Mouse (Mus musculus) mature B cell (primary cell): ENCODE results near the gene Adgrl2.

ENCODE experiments used
- in situ Hi-C: fragments of 300-500 bp; cut with MboI; formaldehyde crosslinking; loops from 2 replicates; pipeline ENCODE4 v1.14.3; 2019

The Adgrl2 gene

DNA sequence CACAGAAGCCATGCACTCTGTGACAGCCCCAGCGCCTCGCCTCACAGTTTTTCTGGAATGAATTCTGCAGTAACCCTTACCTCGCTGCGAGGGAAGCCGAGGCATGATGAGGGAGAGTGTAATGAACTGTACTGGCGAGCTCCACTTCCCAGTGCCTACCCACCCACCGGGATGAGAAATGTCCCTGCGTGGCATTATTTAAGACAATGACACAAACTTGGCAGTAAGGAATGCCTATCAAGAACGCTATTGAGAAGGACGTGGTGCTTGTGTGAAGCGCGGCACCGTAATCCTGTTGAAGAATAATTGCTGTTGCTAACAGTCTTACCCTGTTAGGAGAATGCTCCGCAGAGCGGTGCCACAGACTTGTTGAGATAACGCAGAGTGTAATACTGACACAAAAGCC is 13.2 kb downstream of the Adgrl2 start:
- in situ Hi-C loops, result no loop called here

DNA sequence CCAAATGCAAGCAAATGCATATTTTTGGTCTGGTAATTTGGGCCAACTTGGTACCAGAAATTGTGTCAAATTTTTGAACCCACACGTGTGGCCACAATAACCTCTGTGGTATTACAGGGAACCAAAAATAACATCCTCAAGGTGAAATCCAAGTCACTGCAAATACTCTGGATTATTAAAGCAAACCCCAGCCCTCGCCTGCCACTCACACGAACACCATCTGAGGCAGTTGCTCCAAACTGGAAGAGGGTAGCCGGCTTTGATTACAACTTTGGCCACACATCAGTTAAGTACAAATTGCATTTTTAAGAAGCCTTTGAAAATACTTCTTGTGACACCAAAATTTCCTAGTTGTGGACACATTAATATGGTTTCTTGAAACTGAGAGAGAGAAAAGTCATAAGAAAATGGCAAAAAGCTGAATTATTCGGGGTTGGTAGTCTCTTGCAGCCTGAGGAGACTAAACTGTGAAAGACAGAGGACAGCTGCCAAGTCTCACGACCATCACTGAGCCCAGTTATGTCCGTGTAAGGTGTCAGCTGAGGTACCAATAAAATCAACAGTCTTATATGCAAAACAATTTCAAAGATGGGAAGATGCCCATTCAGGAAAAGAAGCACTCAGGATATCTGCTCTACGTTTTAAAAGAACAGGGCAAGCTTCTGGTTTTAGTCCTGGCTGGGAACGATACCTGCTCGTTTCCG is 18.3 kb downstream of the Adgrl2 start:
- in situ Hi-C loops, result no loop called here

DNA sequence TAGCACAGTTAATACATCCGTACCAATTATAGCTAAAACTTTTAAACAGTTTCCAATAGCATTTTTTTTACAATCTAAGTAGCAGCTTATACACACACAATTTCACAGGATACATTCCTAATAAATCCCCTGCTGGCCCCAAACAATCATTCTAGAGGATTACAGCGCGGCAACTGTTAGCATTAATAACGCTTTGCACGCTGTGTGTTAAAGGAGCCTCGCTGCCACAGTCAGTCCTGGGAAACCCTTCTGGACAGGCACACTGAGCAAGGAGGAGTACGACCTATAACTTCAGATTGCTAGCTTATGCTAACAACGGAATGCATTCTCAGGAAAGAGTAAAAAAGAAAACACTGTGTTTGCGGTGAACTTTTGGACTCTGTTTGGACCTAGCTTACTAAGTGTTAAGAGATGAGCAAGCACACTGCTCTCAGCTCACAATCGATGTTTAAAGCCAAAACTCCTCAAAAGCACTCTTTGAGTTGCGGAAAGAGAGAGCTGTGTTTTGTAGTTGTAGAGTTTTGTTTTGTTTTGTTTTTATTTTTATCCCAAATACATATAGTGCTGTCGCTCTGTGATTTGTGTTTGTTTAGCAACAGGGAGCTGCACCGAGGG is 25.3 kb downstream of the Adgrl2 start:
- in situ Hi-C loops, result no loop called here

DNA sequence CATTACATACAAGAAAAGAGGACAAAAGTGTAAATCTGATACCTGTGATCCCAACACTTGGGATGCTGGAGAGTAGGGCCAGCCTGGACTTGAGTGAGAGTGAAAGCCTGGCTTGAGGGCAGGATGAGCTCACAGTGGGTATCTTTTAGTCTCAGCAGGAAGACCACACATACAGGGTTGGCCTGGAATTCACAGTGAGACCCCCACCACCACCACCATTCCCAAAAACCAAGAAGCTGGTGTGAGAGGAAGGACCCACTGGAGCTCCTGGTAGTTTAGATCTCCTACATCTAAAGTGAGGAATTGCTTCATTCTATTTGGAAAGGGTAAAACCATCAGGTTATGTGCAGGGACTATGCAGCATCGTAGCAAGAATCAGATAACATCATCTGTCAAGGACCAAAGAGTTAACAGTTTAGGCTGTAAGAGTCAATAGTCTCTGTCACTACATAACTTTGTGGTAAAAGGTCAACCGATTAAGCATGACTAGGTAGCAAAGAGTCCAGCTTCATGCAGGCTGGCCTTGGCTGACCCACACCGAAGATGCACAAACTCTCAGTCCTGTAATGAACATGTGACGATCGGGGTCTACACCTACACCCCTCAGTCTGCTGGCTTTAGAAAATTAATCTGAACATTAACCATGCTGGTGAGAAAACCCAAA is 26.8 kb downstream of the Adgrl2 start:
- in situ Hi-C loops, result no loop called here

DNA sequence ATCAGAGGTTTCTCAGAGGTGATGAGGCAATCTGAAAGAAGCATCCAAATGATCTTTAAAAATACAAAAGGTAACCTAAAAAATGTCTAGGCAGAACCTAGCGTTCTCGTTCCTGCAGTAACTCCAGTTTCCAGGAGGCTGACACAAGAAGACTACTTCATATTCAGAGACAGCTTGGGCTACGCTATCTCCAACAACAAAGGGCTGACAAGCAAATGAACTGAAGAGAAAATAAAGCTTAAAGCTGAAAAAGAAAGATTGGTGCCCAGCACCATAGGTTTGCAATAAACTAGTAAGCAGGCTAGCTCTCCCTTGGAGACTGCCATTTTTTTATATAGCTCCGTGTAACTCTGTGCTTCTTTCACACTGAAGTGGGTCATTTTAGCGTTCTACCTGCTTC is 28.7 kb downstream of the Adgrl2 start:
- in situ Hi-C loops, result no loop called here

DNA sequence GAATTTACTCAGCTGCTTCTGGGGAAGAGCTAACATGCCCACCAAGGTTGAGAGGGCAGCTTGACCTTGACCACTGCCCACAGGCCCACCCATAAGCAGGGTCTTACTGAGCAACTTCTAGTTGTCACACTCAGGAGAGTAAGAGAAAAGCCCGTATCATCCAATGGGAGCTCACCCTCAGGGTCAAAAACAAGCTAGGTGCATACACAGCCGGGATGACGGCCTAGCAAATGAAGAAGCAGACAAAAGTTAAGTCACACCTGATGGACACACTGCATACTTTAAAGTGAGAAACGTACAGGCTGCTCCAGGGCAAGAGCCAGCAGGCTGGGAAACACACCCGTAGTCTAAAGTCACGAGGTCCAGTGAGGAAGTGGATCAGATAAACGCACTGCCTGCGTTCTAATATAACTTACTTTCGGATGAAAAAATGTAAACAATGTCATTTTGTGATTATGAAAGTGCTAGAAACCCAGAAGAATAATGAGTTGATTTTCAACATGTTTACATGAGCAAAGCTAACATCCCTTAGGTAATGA is 29.5 kb downstream of the Adgrl2 start:
- in situ Hi-C loops, result no loop called here

DNA sequence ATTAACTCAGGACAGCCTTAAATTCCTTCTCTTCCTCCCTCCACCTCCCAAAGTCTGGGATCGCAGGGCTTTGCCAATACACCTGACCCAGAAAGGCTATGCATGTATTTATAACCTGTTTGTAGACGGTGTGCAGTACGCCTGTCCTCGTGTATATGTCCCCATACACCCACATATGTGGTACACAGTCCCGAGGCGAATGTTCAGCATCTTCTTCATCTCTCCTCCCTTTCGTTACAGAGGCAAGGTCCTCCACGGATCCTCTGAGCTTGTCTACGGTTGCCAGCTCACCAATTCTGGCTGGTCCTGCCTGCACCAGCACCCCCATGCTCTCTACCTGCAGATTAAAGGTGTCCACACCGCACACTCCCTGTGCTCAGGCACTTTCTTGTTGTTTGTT is 30.1 kb downstream of the Adgrl2 start:
- in situ Hi-C loops, result no loop called here

DNA sequence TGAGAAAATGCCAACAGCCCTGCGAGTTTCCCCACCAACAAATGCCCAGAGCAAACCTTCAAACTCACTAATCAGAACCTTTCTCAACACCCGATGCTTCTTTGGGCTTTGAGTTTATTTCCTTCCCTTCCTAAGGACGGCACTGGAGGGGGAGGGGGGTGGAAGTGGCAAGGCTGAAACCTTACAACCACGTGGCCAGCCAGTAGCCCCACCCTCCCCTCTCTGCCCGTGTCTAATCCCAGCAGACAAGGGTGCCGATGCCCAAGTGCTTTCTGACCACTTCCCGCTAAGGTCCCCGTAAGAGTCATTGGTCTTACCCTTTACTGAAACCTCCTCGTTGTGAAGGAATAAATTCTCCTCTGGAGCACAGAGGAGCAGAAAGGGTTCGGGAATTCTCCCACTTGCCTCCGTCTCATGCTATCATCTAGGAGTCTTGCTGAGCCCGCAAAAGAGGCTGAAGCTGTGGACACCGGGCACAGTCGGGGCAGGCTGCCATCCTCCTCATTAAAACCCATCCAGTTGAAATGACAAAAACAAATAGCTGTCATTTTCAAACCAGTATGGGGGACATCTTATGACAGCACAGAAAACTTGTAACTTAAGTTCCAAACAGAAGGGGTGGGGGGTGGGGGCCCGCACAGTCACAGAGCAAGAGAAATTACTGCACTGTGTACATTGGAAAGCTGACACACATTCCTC is 30.9 kb downstream of the Adgrl2 start:
- in situ Hi-C loops, result no loop called here

DNA sequence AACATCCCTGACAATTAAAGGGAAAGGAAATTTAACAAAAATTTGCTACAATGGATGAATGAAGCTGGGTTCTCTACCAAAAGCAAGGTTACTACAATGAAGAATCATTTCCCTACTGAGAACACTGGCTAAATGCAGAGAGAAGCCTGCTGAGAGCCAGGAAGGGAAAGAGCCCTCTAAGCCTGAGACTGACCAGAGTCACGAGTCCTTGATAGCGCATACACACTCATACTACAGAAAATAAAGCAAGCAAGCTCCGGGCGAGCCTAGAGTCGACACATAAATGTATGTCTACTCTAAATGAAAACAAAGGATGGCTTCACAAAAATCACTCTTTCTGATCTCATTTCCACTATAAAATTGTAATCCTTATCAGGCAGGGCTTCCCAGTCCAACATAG is 31.6 kb downstream of the Adgrl2 start:
- in situ Hi-C loops, result no loop called here

DNA sequence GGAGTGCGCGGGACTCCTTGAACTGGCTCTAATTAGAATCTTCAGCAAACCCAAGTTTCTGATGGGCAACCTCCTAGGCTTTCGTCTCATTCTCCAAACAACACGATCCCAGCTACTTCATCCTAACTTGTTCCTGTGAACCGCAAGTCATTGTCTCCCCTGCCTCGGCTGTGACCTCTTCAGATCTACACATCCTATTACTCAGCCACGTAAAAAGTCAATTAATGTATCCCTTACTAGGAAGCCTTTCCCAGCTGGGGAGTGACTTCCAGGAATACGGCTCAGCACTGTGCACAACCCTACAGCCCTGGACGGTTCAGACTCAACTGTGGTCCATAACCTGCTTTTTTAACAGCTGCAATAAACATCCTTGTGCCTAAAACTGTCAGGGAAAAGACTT is 32.2 kb downstream of the Adgrl2 start:
- in situ Hi-C loops, result no loop called here

DNA sequence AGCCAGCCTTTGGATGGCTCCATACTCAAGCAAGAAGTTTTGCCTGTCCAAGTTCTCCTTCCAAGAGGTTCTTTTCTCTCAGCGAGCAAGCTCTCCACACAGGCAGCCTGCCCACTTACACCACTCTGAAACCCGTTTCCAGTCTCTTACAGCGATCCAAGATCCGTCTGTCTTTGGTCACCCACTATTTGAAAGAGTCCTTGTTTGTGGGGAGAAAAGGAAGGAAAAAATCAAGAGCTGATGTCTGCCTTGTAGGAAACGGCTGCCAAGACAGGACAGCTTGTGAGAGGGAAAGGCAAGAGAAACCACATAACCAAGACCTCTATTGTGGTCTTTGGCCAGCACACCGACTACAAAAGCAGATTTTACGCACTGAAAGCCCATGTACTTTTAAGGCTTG is 33.5 kb downstream of the Adgrl2 start:
- in situ Hi-C loops, result no loop called here

DNA sequence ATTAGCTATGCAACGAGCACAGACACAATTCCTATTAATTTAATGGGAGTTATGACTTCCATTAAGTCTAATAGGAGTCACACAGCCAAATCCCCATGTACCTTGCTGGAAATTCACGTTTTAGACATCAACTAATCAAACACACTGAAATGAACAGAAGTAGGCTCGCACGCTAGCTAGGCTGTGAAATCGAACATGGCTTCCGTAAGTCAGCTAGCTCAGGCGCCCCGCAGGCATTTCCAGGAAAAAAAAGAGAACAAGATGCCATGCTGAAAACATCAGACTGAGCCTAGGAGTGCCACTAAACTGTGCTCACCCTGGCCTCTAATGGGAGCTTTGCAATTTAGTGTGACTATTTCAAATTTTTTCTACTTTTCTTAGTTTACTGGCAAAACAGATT is 40.6 kb downstream of the Adgrl2 start:
- in situ Hi-C loops, result no loop called here

DNA sequence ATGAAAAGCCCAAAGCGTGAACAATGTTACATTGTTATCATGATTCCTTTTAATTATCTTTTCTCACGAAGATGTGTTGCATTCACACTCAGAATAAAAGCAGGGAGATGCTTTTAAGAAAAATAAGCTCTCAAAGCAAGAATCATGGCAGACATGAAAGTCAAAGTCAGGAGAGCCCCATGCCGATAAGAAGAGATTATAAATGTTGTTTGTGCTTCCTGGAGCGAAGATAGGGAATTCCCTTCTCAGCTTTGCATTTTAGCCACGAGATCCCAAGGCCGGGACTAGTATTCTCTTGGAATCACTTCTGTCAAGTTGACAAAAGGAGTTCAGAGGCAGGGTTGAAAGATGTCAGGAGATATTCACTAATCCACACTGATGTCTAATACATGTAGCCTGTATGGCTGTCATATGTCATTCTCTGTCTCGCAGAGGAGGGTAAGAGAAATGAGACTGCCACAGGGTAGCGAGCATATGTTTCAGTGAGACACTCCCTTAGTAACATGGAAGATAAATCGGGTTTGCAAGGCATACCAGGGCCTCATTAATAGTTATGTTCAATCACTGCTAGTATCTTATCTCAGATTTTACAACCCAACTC is 42.5 kb downstream of the Adgrl2 start:
- in situ Hi-C loops, result no loop called here

DNA sequence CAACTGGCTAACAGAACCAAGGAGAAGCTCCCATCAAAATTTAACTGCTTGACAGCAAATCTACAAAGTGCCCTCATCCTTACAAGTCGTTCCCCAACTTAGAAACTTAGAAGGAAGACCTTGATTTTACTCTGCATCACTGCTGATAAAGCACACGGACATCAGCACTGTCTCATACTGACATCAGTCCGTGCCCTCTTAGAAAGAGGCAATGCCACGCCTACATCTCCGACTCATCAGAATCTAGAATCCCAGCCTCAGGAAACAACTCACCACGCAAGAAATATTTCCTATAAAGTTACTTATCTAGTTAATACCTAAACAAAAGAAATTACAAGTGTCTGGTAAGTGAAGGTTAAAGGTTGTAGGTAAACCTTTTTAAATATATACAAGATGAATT is 43.1 kb downstream of the Adgrl2 start:
- in situ Hi-C loops, result no loop called here

DNA sequence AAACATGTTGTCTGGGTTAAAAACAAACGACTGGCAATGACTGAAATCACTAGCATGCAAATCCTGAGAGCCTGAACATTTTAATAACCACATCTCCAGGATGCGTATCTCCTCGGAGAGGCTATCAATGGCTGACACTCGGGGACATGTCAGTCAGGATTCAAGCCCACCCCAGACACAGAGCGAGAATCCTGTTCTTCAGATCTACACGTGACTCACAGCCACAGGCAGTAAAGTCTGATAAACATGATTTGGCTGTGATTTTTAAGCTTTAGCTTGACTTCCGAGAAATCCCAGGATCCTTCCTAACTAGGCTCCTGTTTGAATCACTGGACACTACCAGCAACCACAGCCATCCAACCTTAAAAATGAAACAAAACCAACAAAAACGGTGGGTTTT is 44.8 kb downstream of the Adgrl2 start:
- in situ Hi-C loops, result no loop called here

DNA sequence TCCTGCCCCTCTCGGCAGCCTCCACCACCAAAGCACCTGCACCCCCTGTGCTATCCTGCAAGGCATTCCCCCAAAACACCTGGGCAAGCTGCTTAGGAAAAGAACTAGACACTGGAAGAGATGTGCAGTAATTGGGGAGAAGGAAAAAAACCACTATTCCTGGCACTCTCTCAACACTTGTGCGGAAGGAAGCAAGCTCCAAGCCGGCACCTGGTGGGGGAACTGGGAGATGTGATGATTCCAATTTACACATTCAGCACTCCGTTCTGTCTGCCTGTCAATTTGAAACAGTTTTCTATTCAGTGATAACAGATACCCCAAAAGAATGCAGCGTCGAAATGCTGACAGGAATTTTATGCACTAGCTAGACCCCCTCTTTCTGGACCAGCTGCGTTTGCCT is 50.9 kb downstream of the Adgrl2 start:
- in situ Hi-C loops, result no loop called here

DNA sequence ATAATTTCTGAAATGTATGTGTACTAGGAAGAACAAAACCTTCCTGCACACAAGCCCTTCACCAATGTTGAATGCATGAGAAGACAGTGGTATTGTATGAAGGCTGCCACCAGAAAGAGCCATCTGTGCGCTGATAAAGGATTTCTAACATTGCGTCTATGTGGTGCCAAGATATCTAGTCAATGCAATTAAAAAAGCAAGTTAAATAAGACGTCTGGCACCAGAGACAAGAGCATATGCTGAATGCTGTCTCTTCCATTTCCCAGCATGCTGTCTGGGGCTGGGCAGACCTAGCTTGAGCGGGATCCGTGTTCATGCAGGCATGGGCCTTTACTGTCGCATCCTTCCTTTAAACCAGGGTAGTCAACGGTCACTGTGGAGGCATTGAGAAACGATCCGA is 55.3 kb downstream of the Adgrl2 start:
- in situ Hi-C loops, result no loop called here

DNA sequence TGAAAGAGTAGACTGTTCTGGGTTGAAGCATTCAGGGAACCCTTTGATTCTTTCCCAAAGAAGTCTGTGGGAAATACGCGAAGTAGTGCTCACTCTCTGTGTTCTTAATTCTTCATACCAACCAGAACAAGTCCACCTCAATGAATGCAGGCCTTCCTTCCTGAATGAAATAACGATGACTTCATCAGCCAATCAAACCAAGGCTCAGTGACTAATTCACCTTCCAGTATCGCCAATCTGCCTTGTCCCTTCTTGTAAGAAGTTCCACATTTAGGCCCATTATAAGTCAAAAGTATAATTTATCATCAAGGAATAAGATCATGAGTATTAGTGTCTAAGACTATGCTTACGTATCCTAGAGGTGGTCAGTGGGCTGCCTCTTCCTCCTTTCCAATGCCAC is 56.1 kb downstream of the Adgrl2 start:
- in situ Hi-C loops, result no loop called here

DNA sequence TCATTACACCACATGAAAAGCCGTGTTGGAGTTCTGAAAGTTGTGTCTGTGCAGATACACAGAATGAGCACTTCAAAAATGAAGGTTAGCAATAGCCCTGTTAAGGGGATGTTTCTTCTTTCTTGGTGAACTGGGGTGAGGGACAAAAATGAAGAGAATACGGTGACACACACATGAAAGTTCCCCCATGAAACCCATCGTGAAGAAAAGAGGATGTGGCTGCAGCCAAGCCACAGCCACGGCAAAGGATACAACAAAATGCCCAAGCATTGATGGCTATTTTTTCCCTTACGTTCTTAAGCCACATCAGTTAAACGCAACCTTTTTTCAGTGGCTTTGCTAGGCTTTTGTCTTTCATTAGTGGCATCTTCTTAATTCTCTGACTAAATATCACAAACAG is 57.2 kb downstream of the Adgrl2 start:
- in situ Hi-C loops, result no loop called here

DNA sequence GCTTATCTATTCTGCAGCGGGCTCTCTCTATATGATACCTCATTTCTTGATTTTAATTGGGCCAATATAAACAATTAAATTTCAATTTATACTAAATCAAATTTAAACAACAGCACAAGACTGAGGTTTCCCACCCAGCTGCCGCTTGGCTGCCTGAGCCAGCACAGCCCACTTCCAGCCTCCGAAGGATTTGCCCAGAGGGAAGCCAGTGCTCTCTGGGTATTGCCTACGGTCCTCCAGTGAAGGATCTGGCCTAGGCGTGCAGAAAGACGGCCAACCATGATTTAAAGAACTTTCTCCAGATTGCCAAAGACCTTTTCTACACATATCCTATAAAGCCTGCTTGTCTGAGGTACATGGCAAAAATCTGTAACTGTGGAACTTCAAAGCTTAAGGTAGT is 59.4 kb downstream of the Adgrl2 start:
- in situ Hi-C loops, result no loop called here

DNA sequence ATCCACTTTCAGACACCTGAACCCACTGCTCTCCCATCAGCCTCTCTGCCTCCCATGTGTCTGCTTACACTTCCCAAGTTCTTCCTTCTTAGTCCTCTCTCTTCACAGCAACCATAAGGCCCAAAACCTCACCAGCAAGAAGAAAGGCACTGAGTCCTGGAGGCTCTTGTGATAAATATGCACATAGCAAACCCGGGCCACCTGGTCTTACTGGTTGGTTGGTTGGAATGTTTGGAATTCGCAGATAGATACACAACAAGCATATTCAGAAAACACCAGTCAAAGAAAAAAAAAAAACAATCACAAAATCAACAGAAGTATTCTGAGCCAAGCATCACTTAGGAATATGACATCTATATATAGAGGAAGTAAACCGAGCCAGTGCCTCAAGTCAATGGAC is 64.0 kb downstream of the Adgrl2 start:
- in situ Hi-C loops, result no loop called here

DNA sequence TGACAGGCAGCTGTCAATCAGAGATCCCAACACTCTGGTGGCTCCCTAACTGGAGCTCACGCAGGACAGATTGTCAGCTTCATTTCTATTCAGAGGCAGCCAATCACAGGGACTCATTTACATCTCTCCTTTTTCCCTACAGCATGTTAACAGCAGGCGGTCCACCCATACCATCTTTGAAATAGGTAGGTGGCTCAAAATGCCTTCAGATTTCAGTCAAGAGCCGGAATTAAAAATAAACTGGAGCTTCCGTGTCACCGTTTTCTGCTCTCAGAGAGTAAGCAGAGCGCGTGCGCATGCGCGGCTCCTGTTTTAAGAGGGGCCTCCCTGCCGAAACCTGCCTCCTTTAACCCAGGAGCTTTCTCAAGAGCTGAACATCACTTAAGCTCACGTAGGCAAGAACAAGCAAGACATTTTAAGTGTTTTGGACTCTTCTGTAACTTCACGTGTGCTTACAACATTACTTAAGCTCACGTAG is 67.7 kb downstream of the Adgrl2 start:
- in situ Hi-C loops, result no loop called here
